Mouse (Mus musculus) cerebellum, adult 9-11 months (tissue): Measurements from ENCODE around the gene Stn1.

ENCODE experiments used
- DNase-seq: peaks from one replicate; pipeline ENCODE4 v3.0.0; 2022

The Stn1 gene

DNA sequence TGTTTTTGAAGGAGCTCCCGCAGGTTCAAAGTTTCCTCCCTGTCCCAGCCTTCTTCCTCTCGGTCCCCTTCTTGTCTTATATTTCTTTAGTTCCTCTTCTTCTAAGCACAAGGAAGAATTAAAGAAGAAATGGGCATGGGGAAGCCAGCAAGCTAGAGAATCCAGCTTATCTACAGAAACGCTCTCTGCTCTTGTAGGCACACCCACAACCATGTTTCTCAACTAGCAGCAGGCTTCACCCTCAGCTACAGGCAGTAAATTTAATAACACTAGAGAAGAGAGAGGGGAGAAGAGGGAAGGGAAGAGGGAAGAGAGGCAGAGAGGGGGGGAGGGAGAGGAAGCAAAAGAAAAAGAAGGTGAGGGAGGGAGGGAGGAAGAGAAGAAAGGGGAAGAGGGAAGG lies 29.1 kb downstream of the Stn1 start:
- DNase-seq, result no peak

DNA sequence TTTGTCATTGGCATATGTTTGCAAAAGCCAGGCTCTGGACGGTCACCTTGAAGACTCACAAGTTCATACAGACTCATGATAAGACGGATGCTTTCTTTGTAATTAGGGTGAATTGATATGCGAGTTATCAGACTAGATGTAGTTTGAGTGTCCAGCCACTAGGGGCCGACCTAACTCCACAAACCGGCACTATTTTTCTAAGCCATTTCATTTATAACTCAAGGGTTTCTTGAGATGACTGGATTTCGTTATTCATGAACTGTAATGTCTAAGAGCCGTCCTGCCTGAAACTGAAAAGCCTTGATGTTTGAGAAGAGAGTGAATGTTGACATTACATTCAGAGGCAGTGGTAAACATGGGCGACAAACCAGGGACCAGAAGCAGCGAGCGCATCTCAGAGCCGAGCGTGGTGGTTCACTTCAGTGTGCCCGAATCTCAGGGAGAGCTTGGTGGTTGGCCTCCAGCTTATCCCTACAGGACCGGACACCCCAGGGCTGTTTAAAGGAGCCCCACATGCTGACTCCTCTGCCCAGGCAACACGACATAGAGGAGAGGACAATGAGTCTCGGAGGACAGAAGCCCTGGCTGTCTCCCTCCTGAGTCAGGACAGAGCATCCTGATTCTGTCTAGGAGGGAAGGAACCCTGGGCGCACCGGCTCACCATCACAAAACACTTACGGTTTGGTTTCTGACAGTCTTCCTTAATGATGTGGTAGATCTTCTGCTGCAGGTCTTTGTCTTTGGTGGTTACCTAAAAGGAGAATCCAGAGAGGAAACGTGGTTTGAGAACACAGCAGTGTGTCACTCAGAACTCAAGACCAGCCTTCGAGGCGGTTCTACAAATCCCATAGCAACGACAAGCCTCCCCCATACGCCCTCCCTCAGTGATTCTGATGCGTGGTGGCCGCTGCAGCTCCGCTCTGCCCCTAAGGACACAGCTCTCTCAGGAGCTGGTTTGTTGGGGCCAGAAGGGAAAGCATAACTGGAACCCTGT lies 29.9 kb downstream of the Stn1 start:
- peak; percentile 43 for DNase-seq

DNA sequence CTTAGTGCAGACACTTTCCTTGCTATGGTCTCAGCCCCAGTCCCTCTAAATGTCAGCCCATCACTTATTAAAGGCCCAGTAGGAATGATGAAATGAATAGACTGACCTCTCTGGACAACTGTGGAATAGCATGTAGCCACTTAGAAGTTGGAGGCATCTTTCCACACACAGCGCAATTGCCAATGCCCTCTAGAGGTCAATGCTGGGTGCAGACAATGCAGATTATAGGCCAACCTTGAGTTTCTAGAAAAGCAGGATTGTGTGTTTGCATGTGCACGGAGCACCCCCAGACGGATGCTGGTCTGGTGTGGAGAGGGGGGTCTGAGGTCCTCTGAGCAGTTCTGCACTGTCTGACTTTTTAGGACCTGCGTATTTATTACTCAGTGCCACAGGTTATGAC lies 33.7 kb downstream of the Stn1 start:
- DNase-seq, result no peak

DNA sequence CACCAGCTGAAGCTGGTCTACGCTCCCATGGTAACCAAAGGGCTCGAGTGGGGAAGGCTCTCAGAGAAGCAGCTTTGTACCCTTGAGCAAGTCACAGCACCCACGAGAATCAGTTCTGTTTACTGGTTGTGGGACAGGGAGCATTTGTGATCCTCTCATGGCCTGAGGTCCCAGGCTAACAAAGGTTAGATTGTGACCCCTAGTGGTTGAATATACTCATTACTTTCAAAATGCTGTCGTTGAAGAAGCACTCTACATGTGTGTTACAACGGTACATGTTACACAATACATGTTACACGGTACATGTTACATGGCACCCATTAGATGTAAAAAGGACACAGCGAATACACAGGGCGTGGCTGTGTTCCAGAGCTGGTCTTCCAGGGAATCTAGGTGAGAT lies 34.7 kb downstream of the Stn1 start:
- no peak for DNase-seq

DNA sequence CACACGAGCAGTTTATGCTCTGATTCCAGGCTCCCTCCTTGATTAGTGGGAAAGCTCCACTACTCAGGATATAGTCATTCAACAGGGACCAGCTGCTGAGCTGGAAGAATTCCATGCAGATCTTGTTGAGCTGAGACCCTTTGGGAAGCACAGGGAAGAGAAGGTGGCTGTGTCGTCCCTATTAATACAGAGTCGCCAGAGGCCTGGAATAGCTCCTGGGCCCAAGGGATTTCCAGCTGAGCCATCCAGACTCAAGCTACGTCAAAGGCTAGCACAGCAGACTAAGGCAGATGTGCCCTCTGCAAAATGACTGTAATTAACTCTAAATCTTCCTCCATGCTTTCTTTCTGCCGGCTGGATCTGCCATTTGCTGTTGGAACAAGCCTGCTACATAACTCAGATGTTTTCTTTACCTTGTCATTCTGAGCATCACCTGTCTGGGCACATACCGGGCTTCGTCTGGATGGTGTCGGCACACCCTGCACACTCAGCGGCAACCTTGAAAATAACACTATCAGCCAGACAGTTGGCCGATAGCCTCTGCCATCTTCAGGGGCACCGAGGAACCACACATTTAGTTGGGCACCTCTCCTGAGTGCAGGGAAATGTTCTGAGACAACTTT lies 36.8 kb downstream of the Stn1 start:
- DNase-seq, result no peak

DNA sequence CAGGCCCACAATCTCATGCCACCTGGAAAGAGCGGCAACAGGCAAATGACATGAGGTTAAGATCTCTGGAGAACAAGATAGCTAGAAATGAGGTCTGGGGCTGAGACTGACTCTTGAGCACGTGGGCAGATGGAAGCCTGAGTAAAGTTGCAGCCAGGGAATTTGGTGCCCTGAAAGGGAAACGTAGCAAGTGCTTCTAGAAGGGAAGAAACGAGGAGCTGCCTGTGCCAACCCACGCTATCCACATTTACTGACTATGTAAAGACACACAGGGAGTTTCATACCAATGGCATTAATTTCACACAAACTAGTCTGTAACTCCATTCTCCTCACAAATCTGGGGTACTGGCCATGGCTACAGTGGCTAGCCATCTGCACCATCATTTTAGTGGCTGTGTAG lies 37.5 kb downstream of the Stn1 start:
- DNase-seq, result no peak

DNA sequence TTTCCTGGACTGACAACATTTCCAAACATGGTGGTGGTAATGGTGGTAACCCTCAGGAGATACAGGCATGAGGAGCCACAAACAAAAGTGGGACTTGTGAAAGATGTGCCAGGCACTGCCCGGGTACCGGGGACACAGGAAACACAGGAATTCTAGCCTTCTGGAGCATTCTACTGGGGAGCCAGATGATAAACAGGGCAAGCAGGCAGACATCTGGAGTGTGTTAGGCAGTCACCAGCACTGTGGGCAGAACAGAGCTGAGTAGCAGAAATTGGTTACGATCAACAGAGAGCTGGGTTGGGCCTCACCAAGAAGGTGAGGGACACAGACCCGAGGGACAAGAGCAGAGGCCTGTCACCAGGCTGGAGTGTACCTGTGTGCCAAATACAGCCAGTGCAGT lies 38.4 kb downstream of the Stn1 start:
- no peak for DNase-seq

DNA sequence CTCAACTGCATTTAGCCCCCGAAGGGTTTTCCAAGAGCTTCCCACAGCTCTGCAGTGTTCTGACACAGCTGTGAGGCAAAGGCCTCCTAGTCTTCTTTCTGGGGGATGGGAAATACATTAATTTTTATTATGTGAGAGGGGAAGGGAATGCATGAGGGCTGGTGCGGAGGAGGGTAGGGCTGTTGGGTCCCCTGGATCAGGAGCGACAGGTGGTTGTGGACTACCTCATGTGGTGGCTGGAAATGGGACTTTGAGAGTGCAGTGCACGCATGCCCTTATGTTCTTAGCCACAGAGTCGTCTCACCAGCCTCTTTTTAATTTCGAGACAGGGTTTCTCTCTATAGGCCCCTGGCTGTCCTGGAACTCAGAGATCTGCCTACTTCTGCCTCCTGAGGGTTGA lies 39.6 kb downstream of the Stn1 start:
- no peak for DNase-seq

DNA sequence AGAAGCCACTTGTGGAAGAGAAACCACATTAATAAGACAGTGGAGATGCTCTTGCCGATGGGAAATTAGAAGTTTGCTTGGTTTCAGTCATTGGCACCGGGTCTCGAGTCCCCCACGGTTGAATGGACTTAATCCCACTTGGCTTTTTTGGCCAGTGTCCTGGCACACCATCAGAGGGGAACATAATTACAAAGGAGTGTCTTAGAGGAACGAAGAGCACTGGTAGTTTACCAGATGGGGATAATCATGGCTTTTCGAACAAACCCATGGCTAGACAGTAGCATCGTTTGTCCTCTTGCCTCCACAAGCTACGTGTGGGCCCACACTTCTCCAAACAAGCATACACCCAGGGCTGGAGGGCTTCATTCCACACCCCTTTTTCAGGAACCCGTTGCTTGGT lies 40.0 kb downstream of the Stn1 start:
- no peak for DNase-seq

DNA sequence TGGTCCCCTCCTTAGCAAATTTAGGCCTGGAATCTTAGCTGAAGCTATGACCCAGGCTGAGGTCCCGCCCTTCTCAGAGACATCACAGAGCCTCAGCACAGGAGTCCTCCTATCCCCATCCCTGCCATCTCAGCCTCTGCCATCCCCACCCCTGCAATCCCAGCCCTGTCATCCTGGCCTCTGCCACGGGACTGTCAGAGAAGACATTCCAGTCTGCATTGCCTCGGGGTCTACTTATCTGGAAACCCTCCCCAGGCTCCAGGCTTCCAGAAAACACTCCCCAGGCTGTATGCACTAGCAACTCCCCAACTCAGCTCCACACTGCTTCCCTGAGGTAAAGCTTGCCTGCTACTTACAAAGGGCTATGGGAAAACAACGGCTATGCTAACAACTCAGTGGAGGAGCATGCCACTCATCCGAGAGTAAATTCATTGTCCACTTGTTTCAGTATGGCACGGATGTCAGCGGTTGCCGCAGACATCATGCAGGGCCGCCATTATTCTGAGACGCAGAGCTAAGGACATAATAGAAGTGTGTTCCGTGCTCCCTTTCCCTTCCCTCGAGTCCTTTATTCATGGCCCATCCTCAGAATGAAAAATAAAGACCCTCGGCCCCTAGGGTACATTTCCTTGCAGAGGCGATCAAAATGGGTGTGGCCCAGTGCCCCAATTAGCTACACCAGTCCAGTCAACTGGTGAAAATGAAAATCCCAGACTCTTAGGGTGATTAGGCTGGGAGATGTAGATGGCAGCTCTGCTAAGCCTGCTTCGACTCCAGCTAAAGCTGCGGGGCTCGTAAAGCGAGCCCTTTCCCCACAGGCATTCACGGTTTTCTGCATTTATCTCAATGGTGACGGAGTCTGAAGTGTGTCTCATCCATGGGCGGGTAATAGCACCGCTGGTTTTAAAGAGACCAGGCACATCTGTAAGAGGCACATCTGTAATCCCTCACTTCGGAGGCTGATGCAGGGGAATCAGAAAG lies 44.0 kb downstream of the Stn1 start:
- DNase-seq, result no peak

DNA sequence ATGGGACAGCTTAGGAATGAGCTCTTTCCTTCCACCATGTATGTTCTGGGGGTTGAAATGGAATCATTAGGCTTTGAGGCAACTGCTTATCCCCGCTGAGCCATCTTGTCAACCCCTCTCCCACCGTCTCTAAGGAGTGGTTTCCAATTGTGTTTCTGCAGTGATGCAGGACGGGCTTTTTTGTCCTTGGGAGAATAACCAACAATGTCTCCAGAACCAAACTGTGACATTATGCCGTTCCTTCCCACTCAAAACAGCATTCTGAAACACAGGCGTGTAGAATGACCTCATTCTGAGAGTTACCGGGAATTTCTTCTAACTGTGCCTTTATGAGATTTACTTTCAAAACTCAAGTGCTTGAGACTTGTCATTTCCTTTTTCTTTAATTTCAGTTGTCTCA lies 44.9 kb downstream of the Stn1 start:
- no peak for DNase-seq

DNA sequence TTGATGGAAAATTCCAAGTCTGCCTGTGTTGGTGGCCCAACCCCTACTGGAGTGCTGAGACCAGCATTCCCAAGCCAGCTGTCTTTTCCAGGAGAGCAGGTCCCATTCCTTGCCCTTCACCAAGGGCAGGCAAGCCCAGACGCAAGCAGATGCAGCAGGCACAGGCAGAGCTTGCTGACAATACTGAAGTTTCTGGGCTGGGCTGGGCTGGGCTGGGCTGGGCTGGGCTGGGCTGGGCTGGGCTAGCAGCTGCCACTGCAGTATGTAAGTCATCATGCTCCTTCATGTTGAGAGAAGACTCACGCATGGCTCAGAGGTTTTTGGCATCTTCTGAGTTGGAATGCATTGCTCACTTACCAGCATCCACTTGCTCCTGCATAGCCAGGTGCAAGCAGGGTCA lies 45.5 kb downstream of the Stn1 start:
- no peak for DNase-seq

DNA sequence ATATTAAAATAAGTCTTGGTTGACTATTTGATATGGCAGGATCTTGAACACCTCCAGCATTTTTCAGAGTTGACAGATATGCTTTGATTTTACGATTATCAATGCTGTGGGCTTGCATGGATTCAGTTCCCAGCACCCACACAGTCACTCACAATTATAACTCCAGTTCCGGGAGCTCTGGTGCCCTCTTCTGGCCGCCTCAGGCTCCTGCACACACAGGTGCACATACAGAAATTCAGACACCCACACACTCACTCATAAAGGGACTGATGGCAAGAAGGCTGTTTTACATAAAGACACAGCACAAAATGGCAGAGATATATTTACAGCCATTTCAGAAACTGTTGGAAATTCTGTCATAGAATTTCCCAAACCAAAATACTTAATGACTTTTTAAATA lies 48.1 kb downstream of the Stn1 start:
- no peak for DNase-seq

DNA sequence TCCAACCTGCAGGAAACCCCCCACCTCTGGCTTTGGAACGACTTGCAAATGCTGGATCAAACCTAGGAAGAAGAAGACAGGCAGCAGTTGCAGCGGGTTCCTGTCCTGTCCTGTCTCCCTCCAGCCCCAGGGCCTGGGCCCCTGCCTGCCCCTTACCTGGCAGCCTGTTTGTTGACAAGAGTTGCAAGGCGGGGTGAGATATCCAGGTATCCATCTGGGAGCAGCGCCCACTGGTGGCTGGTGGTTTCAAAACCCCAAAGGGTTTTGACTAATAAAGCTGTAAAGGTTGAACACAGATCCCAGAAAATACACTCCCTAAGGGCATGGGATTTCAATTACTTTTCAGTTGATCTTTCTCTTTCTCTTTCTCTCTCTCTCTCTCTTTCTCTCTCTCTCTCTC lies 49.1 kb downstream of the Stn1 start:
- no peak for DNase-seq

DNA sequence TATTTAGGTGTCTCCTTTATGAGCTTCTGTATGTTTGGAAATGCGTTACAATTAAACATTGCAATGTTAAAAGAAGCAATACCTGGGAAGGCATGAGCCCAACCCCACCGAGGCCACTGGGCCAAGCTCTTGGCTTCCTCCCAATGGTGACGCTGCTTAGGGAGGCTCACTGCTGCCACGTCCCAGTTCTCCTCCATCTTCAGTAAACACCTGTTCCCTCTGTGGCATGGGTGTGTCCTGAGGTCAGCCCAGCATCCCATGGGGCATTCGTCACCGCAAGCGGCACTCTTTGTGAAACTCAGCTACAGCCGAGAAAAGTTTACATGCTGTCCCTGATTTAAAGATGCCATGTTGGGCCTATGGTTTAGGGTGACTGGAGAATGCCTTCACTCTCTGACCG lies 49.7 kb downstream of the Stn1 start:
- no peak for DNase-seq

DNA sequence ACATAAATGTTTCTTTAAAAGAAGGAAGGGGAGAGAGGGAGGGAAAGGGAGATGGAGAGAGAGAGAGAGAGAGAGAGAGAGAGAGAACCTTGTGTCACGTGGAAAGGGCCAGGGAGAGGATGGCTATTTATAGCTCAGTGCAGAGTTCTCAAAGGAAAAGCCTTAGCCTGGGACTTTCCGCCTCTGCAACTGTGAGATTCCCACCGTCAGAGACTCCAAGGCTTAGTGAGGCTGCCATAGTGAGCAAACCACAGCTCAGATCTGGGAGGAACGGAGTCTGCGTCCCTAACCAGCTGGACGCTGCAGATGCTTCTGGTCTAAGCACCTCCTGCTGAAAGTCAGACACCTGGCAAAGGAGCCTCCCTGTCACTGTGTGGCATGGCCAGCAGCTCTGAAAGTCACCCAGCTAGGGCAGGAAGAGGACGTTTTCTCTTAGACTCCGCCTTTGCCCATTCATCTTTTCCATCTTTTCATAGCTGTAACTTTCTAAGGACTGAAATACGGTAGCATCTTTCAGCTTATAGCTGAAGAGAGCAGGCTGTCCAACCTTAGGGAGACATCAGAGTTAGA lies 51.2 kb downstream of the Stn1 start:
- DNase-seq, result no peak

DNA sequence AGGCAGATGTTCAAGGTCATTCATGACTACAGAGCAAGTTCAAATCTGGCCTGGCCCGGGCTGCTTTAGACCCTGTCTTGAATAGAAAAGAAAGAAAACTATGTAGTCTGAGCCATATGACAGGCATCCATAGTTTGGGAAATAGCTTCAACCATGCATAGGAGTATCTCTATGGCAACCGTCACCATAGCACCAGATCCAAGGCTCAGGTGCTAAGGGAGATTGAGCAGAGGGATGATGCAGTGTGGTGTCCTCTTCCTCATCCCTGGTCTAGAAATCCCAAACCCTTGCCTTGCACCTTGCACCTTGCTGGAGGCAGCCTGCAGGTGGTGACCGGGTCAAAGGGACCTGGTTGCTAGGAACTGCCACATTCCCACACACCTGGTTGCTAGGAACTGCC lies 53.2 kb downstream of the Stn1 start:
- DNase-seq, result no peak

DNA sequence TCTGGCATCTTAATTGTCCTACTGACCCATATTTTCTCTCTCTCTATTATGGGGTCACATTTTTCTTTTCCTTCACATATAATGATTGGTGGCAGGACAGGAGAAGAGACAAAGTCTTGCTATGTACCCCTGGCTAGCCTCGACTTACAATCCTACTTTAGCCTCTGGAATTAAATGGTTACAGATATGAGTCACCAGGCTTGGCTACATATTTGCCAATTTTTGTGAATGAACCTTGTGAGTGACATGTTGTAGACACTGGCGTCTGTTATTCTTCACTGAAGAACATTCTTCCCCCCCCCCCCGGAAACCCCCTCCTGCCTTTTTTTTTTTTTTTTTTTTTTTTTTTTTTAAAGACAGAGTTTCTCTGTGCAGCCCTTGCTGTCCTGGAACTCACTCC lies 54.0 kb downstream of the Stn1 start:
- no peak for DNase-seq

DNA sequence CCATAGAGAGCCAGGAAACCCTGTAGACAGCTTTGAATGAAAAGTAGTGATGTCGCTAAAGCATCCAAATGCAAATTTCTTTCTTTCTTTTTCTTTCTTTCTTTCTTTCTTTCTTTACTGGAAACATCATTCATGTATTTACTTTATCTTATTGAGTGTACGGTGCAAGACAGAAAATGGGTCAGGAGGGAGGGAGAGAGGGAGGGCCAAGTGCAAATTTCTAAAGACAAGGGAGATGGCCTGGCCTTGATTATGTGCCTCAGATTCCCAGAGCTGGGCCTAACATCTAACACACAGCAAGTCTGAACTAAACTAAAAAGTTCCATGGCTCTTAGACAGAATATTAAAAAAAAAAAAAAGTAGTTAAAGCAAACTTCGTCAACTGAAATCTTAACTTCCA lies 63.9 kb downstream of the Stn1 start:
- DNase-seq, result no peak

DNA sequence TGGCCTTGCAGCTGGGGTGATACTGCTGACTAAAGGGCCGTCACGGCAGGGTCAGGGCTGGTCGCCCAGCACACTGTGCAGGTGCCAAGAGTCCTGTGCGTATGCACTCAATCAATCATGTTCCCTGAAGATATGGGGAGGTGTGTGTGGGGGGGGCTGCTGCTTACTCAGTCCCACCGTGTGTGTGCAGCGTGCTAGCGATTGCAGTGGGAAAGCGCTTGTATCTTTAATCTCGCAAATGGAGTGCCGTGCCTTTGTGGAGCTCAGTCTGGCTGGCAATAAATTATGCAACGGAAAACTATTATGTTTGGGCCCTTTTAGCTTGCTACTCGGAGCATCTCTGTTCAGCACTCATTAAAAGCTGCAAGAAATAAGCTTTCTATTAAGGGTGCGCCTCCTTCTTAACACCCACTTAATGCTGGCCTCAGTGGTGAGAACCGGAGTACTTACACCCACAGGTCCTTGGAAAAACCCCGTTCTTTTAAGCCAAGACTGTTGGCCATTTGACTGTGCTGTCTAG lies 64.4 kb downstream of the Stn1 start:
- no peak for DNase-seq

DNA sequence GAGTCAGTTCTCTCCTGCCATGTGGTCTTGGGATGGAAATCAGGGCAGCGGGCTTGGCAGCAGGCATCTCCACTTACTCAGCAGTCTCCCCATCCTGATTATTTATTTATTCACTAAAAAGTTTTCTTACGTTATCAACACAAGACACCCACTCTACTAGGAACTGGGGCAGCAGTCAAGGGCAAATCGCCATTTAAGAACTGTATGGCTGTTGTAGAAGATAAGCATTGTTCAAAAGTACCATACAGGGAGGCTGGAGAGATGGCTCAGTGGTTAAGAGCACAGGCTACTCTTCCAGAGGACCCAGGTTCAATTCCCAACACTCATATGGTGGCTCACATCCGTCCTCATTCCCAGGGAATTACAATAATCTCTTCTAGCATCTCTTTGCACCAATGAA lies 65.5 kb downstream of the Stn1 start:
- DNase-seq, result no peak

DNA sequence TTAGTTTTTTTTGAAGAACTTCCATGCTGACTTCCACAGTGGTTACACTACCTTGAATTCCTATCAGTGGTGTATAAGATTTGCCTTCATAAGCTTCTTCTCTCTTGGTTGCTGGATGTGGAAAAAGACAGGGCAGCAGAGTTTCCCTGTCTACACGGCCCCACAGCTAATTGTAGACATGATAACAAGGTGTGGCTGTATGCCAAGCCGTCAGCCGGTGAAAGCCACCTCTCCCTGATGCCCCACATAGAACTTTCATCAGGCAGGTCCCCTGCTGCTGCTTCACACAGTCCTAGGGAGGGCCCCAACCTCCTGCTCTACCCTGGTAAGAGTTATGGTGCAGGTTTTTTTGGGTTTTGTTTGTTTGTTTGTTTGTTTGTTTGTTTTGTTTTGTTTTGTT lies 68.6 kb downstream of the Stn1 start:
- DNase-seq, result no peak

DNA sequence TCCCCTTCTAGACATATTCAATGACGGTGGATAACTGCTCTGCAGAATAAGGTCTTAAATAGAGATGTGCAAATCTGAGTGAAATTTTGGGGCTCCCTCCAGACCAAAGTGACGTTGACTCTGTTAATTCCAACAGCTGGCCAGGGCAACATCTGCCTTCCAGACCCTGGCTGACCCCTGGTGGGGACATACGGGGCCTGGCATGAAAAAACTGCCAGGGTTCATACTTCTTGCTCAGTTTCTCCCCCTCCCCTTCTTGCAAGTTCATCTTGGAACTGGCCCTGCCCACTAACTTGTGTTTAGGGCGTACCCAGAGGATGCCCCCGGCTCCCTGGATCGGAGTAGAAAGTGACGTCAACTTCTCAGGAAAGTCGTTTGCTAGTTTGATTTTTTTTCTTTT lies 70.5 kb downstream of the Stn1 start:
- no peak for DNase-seq
